Mouse (Mus musculus) brain, embryonic 14.5 days (tissue): ENCODE measurements at regions not wholly inside any gene's neighbourhood (a gene's known extent, or its start where the extent isn't known, plus 50 kb on each side); places are given as distances from the start of the nearest gene placed in this dataset.
A peak's percentile ranks its signal among the peaks of the same experiment; 100 is the strongest.

Experiments
- DNase-seq: peaks from one replicate; pipeline ENCODE4 v3.0.0-alpha.2; 2011; ENCODE audit warnings: low read depth
- CTCF ChIP-seq: fragments of 200-500 bp; IDR thresholded peaks from 2 replicates; pipeline ENCODE4 v1.5.1; 2012; ENCODE audit warnings: inconsistent platforms, mild to moderate bottlenecking, moderate library complexity, borderline replicate concordance; ENCODE audit not compliant: insufficient read depth, insufficient read length; ENCODE audit errors: extremely low read depth
- POLR2A ChIP-seq: fragments of 200-500 bp; IDR thresholded peaks from 2 replicates; pipeline ENCODE4 v1.6.1; 2012; ENCODE audit warnings: mild to moderate bottlenecking, inconsistent platforms, borderline replicate concordance; ENCODE audit not compliant: poor library complexity, insufficient read depth, insufficient read length, severe bottlenecking; ENCODE audit errors: extremely low read depth

- TF ChIP-seq POLR2A: no peak
- DNase-seq: no peak
Observed at GRCm38 (mm10) chrX:103904038-103904696, 76.9 kb downstream of the Rlim start.

- TF ChIP-seq CTCF: no peak
- TF ChIP-seq POLR2A: no peak
- peak; percentile 1 for DNase-seq
Observed at GRCm38 (mm10) chrX:103879329-103879935, 57.6 kb upstream of the Slc16a2 start.
